Mouse (Mus musculus) hindbrain, embryonic 16.5 days (tissue): ENCODE results near the gene Mesp2. TPM values are rescaled to one million over a fixed set of nuclear protein-coding genes. Genes with fewer than 3 reads are reported as not detected.

Experiments
- ATAC-seq: fragments of 200-750 bp; cut with Nextera tagmentation; 2 replicates; pipeline ENCODE4 v1.8.0; 2017; ENCODE audit warnings: moderate TSS enrichment, moderate library complexity
- H3K27ac ChIP-seq: fragments of 300-500 bp; sonication (generic); 2 replicates; pipeline ENCODE4 v1.5.1; 2014; ENCODE audit warnings: low read depth, mild to moderate bottlenecking, control low read depth, low read length, moderate library complexity
- H3K27me3 ChIP-seq: fragments of 300-500 bp; sonication (generic); replicated peaks from 2 replicates; pipeline ENCODE4 v1.6.1; 2014; ENCODE audit warnings: low read length; ENCODE audit not compliant: control insufficient read depth, insufficient read depth
- H3K36me3 ChIP-seq: fragments of 300-500 bp; sonication (generic); 2 replicates; pipeline ENCODE4 v1.6.1; 2014; ENCODE audit warnings: mild to moderate bottlenecking, low read length, moderate library complexity, mixed read lengths; ENCODE audit not compliant: control insufficient read depth, insufficient read depth
- H3K4me1 ChIP-seq: fragments of 300-500 bp; sonication (generic); 2 replicates; pipeline ENCODE4 v1.6.1; 2014; ENCODE audit warnings: low read depth, low read length; ENCODE audit not compliant: control insufficient read depth, insufficient read depth
- H3K4me2 ChIP-seq: fragments of 300-500 bp; sonication (generic); 2 replicates; pipeline ENCODE4 v1.6.1; 2014; ENCODE audit warnings: mild to moderate bottlenecking, low read length, control low read depth, moderate library complexity
- H3K4me3 ChIP-seq: fragments of 300-500 bp; sonication (generic); 2 replicates; pipeline ENCODE4 v1.5.1; 2014; ENCODE audit warnings: mild to moderate bottlenecking, low read length, control low read depth, moderate library complexity
- H3K9ac ChIP-seq: fragments of 300-500 bp; sonication (generic); 2 replicates; pipeline ENCODE4 v1.6.1; 2014; ENCODE audit warnings: low read depth, mild to moderate bottlenecking, control low read depth, low read length, moderate library complexity
- H3K9me3 ChIP-seq: fragments of 300-500 bp; sonication (generic); 2 replicates; pipeline ENCODE4 v1.6.1; 2014; ENCODE audit warnings: mild to moderate bottlenecking, low read length, moderate library complexity; ENCODE audit not compliant: control insufficient read depth
- WGBS: fragments of 180-500 bp; shearing (Covaris S2); extraction: QIAGEN DNeasy Blood & Tissue Kit; methylation state at CpG from one replicate; pipeline ENCODE4 v1.1.7; 2014; 5-methylcytosine and 5-hydroxymethylcytosine counted together
- polyA plus RNA-seq: library from polyadenylated mRNA; unstranded; fragments of >200 nt; fragmentation: Nextera tagmentation; extraction: Ambion mirVana; gene quantifications from 2 replicates; pipeline ENCODE4 v1.2.1, GENCODE M21; 2015

The Mesp2 gene
- polyA plus RNA-seq, 1 experiment from 2014 or later: 1.7 TPM

- no peak overlapping the region for H3K27ac ChIP-seq
- no peak for ATAC-seq
- H3K36me3 ChIP-seq: no peaks in the 10 kb centered on the region
- H3K9me3 ChIP-seq: peaks cover 3% of the 10 kb centered on the region
- 83% methylated on average over 12 of the region's 12 CpGs for WGBS
- no peak overlapping the region for H3K4me2 ChIP-seq
- no peak overlapping the region for H3K9ac ChIP-seq
- H3K4me3 ChIP-seq: no peak overlapping the region
- no peaks in the 10 kb centered on the region for H3K4me1 ChIP-seq
- no peaks in the 10 kb centered on the region; the same call in none of the 2 replicates for H3K27me3 ChIP-seq
Observed at GRCm38 (mm10) chr7:79822092-79822695, 11.7 kb downstream of the Mesp2 start.

GRCm38 (mm10) chr7:79828341-79828740 is 17.8 kb downstream of the Mesp2 start:
- Histone ChIP-seq H3K36me3 (no peaks in the 10 kb centered on the region), H3K9me3 (peaks cover 3% of the 10 kb centered on the region), H3K27ac (no peak overlapping the region), H3K4me1 (no peaks in the 10 kb centered on the region), H3K4me2 (no peak overlapping the region), H3K27me3 (no peaks in the 10 kb centered on the region), H3K4me3 (no peak overlapping the region), H3K9ac (no peak overlapping the region)
- WGBS: 75% methylated on average over 3 of the region's 3 CpGs
- ATAC-seq: no peak

- H3K9ac ChIP-seq: no peak overlapping the region
- H3K9me3 ChIP-seq: no peaks in the 10 kb centered on the region
- H3K4me3 ChIP-seq: no peak overlapping the region
- ATAC-seq: no peak
- no peaks in the 10 kb centered on the region for H3K4me1 ChIP-seq
- no peaks in the 10 kb centered on the region for H3K27me3 ChIP-seq
- no peaks in the 10 kb centered on the region for H3K36me3 ChIP-seq
- H3K27ac ChIP-seq: no peak overlapping the region
- 76% methylated on average over 6 of the region's 6 CpGs for WGBS
- H3K4me2 ChIP-seq: no peak overlapping the region
Observed at GRCm38 (mm10) chr7:79831145-79831544, 20.6 kb downstream of the Mesp2 start.

DNA sequence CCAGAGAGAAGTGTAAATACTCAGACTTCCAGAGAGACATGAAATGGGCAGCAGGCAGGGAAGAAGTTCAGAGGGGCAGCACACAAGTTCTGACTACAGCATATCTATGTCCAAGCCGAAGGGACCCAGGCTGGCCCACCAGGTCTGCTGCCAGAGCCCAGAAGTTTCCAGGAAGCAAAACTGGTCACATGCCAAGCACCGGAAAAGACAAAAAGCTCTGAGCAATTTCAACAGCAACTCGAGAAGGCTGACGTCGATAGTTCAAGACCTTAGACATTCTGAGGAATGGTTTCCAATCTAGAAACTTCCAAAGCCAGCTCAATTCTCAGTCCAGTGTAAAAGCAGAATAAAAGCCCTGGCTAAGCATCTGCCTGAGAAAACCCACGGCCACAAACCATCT is 21.1 kb downstream of the Mesp2 start:
- H3K9ac ChIP-seq: no peak overlapping the region
- no peak overlapping the region for H3K4me2 ChIP-seq
- no peak overlapping the region for H3K4me3 ChIP-seq
- H3K4me1 ChIP-seq: no peaks in the 10 kb centered on the region
- WGBS: 68% methylated on average over 6 of the region's 6 CpGs
- no peaks in the 10 kb centered on the region for H3K27me3 ChIP-seq
- H3K27ac ChIP-seq: no peak overlapping the region
- H3K36me3 ChIP-seq: no peaks in the 10 kb centered on the region
- ATAC-seq: no peak
- no peaks in the 10 kb centered on the region for H3K9me3 ChIP-seq

- no peak for ATAC-seq
- H3K4me3 ChIP-seq: no peak overlapping the region
- H3K9ac ChIP-seq: no peak overlapping the region
- no peaks in the 10 kb centered on the region for H3K36me3 ChIP-seq
- no peaks in the 10 kb centered on the region for H3K9me3 ChIP-seq
- H3K4me1 ChIP-seq: no peaks in the 10 kb centered on the region
- H3K27ac ChIP-seq: no peak overlapping the region
- H3K27me3 ChIP-seq: no peaks in the 10 kb centered on the region
- no peak overlapping the region for H3K4me2 ChIP-seq
Observed at GRCm38 (mm10) chr7:79832980-79833379, 22.5 kb downstream of the Mesp2 start.

DNA sequence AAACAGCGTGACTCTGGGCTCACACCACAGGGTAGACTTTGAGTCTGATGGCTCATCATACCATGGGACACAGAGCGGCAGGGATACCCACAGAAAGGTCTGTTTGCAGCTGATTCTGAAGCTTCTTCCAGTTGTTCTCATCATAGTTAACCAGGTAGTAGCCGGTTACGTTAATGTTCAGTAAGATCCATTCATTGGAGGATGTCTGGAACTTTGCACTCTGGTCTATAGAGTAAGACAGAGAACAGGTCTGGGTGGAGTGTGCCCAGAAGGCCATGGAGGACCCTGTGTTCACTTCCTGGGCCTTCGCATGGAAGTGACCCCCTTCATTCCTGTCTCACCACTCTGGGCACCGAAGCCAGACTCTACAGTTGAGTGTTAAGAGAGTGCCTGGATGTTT is 24.7 kb downstream of the Mesp2 start:
- no peak overlapping the region for H3K4me3 ChIP-seq
- no peak overlapping the region for H3K4me2 ChIP-seq
- 96% methylated on average over 6 of the region's 6 CpGs for WGBS
- no peak for ATAC-seq
- H3K27ac ChIP-seq: no peak overlapping the region
- no peak overlapping the region for H3K9ac ChIP-seq
- H3K27me3 ChIP-seq: no peaks in the 10 kb centered on the region
- H3K4me1 ChIP-seq: no peaks in the 10 kb centered on the region
- H3K36me3 ChIP-seq: no peaks in the 10 kb centered on the region
- no peaks in the 10 kb centered on the region for H3K9me3 ChIP-seq

DNA sequence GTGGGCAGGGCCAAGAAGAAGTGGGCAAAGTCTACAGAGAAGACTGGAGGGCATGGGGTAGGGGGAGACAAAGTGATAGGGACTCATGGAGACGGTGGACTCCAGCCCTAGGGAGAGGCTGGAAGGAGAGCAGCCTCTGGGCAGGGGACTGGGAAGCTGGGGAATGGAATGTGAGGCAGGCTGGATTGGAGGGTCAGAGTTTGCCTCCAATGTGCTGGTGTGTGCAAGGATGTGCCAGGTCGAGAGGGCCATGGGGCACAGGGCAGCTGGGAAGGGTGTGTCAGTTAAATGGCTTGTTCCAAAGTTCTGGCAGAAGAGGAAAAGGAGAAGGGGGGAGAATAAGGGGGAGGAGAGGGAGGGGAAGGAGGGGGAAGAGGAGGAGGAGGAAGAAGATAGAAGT is 26.7 kb downstream of the Mesp2 start:
- Histone ChIP-seq H3K4me1 (no peaks in the 10 kb centered on the region), H3K9ac (no peak overlapping the region), H3K9me3 (no peaks in the 10 kb centered on the region), H3K4me3 (no peak overlapping the region), H3K27me3 (no peaks in the 10 kb centered on the region), H3K36me3 (no peaks in the 10 kb centered on the region), H3K4me2 (no peak overlapping the region), H3K27ac (no peak overlapping the region)
- WGBS: 65% methylated on average over 2 of the region's 2 CpGs
- ATAC-seq: no peak

DNA sequence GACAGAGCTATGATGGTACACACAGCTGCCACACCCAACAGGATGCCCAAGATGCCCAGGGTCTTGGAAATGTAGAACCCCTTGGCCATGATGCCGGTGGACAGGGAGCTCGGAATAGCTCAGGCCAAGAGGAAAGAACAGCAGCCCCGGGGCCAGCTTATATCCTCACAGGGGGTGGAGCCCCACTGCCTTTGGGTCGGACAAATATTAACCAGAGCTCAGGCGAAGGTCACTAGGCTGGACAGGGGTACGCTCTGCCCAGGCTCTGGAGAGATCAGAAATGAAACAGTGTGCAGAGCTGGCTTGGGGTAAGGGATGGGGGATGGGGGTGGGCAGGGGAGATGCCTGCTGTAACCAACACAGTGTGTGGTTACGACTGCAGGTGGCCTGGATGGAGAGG is 31.6 kb downstream of the Mesp2 start:
- no peak overlapping the region for H3K27ac ChIP-seq
- H3K4me2 ChIP-seq: no peak overlapping the region
- H3K9ac ChIP-seq: no peak overlapping the region
- WGBS: 64% methylated on average over 7 of the region's 7 CpGs
- peaks cover 8% of the 10 kb centered on the region for H3K27me3 ChIP-seq
- H3K4me1 ChIP-seq: no peaks in the 10 kb centered on the region
- H3K36me3 ChIP-seq: no peaks in the 10 kb centered on the region
- H3K9me3 ChIP-seq: no peaks in the 10 kb centered on the region
- no peak overlapping the region for H3K4me3 ChIP-seq
- no peak for ATAC-seq

- Histone ChIP-seq H3K27me3 (peaks cover 15% of the 10 kb centered on the region), H3K4me1 (peaks cover 4% of the 10 kb centered on the region; the same call in 1 of the 2 replicates), H3K4me2 (no peak overlapping the region), H3K9me3 (no peaks in the 10 kb centered on the region), H3K27ac (no peak overlapping the region), H3K36me3 (no peaks in the 10 kb centered on the region), H3K4me3 (no peak overlapping the region), H3K9ac (no peak overlapping the region)
- ATAC-seq: no peak
- 81% methylated on average over 8 of the region's 8 CpGs for WGBS
Observed at GRCm38 (mm10) chr7:79844090-79844802, 33.7 kb downstream of the Mesp2 start.
